Mouse (Mus musculus) embryonic facial prominence, embryonic 10.5 days (tissue): ENCODE results near the gene Nupr1. TPM values are rescaled to one million over a fixed set of nuclear protein-coding genes. Genes with fewer than 3 reads are reported as not detected.

Source experiments
- DNase-seq: peaks from one replicate; pipeline ENCODE4 v3.0.0-alpha.2; 2017; ENCODE audit warnings: low spot score
- H3K27ac ChIP-seq: fragments of 300-500 bp; sonication (generic); replicated peaks from 2 replicates; pipeline ENCODE4 v1.5.1; 2016; ENCODE audit warnings: mild to moderate bottlenecking
- H3K27me3 ChIP-seq: fragments of 300-500 bp; sonication (generic); replicated peaks from 2 replicates; pipeline ENCODE4 v1.6.1; 2016; ENCODE audit warnings: low read depth, mild to moderate bottlenecking; ENCODE audit not compliant: poor library complexity, severe bottlenecking
- H3K36me3 ChIP-seq: fragments of 300-500 bp; sonication (generic); replicated peaks from 2 replicates; pipeline ENCODE4 v1.6.1; 2016; ENCODE audit warnings: mild to moderate bottlenecking, moderate library complexity
- H3K4me1 ChIP-seq: fragments of 300-500 bp; sonication (generic); 2 replicates; pipeline ENCODE4 v1.6.1; 2016
- H3K4me3 ChIP-seq: fragments of 300-500 bp; sonication (generic); 2 replicates; pipeline ENCODE4 v1.5.1; 2016; ENCODE audit warnings: mild to moderate bottlenecking, moderate library complexity
- H3K9me3 ChIP-seq: fragments of 300-500 bp; sonication (generic); 2 replicates; pipeline ENCODE4 v1.6.1; 2016; ENCODE audit warnings: mild to moderate bottlenecking
- WGBS: fragments of 180-500 bp; shearing (Covaris S2); methylation state at CpG from one replicate; pipeline ENCODE4 v1.1.7; 2016; 5-methylcytosine and 5-hydroxymethylcytosine counted together
- polyA plus RNA-seq: library from polyadenylated mRNA; unstranded; fragments of >200 nt; fragmentation: Nextera tagmentation; extraction: Ambion mirVana; gene quantifications from 2 replicates; pipeline ENCODE4 v1.2.1, GENCODE M21; 2016

Gene Nupr1
- polyA plus RNA-seq, 1 experiment from 2014 or later: 1.2 TPM

GRCm38 (mm10) chr7:126612736-126613135 lies 17.9 kb downstream of the Nupr1 start:
- no peak for DNase-seq
- H3K4me3 ChIP-seq: no peak overlapping the region
- H3K4me1 ChIP-seq: no peaks in the 10 kb centered on the region
- no peaks in the 10 kb centered on the region for H3K9me3 ChIP-seq
- H3K27me3 ChIP-seq: no peaks in the 10 kb centered on the region
- H3K27ac ChIP-seq: no peak overlapping the region
- H3K36me3 ChIP-seq: no peaks in the 10 kb centered on the region
- 73% methylated on average over 3 of the region's 3 CpGs for WGBS

GRCm38 (mm10) chr7:126607796-126608195 lies 22.9 kb downstream of the Nupr1 start:
- H3K9me3 ChIP-seq: no peaks in the 10 kb centered on the region
- no peak overlapping the region for H3K4me3 ChIP-seq
- H3K27ac ChIP-seq: no peak overlapping the region
- 86% methylated on average over 5 of the region's 5 CpGs for WGBS
- H3K36me3 ChIP-seq: no peaks in the 10 kb centered on the region
- H3K27me3 ChIP-seq: no peaks in the 10 kb centered on the region
- DNase-seq: no peak
- H3K4me1 ChIP-seq: peaks cover 3% of the 10 kb centered on the region; the same call in 1 of the 2 replicates

- H3K27me3 ChIP-seq: no peaks in the 10 kb centered on the region
- no peak overlapping the region for H3K4me3 ChIP-seq
- H3K36me3 ChIP-seq: no peaks in the 10 kb centered on the region
- H3K9me3 ChIP-seq: no peaks in the 10 kb centered on the region
- no peak for DNase-seq
- H3K4me1 ChIP-seq: peaks cover 3% of the 10 kb centered on the region
- no peak overlapping the region for H3K27ac ChIP-seq
- 76% methylated on average over 3 of the region's 3 CpGs for WGBS
Observed at GRCm38 (mm10) chr7:126607064-126607463, 23.6 kb downstream of the Nupr1 start.

GRCm38 (mm10) chr7:126606611-126607010 lies 24.1 kb downstream of the Nupr1 start:
- H3K36me3 ChIP-seq: no peaks in the 10 kb centered on the region
- no peak for DNase-seq
- peaks cover 6% of the 10 kb centered on the region for H3K4me1 ChIP-seq
- H3K4me3 ChIP-seq: no peak overlapping the region
- no peaks in the 10 kb centered on the region for H3K27me3 ChIP-seq
- no peaks in the 10 kb centered on the region for H3K9me3 ChIP-seq
- no peak overlapping the region for H3K27ac ChIP-seq
- WGBS: 85% methylated on average over 5 of the region's 5 CpGs

GRCm38 (mm10) chr7:126602650-126603049 lies 28.0 kb downstream of the Nupr1 start:
- Histone ChIP-seq H3K4me1 (peaks cover 9% of the 10 kb centered on the region), H3K27ac (no peak overlapping the region), H3K4me3 (no peak overlapping the region), H3K36me3 (no peaks in the 10 kb centered on the region), H3K9me3 (no peaks in the 10 kb centered on the region), H3K27me3 (no peaks in the 10 kb centered on the region)
- DNase-seq: no peak
- 86% methylated on average over 3 of the region's 3 CpGs for WGBS

- 41% methylated on average over 5 of the region's 5 CpGs for WGBS
- 0 out of 2 replicates have a peak overlapping the region, but pooled peaks have one; percentile 6 for H3K27ac ChIP-seq
- H3K4me3 ChIP-seq: no peak overlapping the region
- DNase-seq: no peak
- H3K27me3 ChIP-seq: no peaks in the 10 kb centered on the region
- no peaks in the 10 kb centered on the region for H3K9me3 ChIP-seq
- peaks cover 6% of the 10 kb centered on the region for H3K4me1 ChIP-seq
- no peaks in the 10 kb centered on the region for H3K36me3 ChIP-seq
Observed at GRCm38 (mm10) chr7:126601896-126602295, 28.8 kb downstream of the Nupr1 start.

- WGBS: 82% methylated on average over 6 of the region's 6 CpGs
- Histone ChIP-seq H3K27me3 (no peaks in the 10 kb centered on the region), H3K9me3 (no peaks in the 10 kb centered on the region), H3K36me3 (no peaks in the 10 kb centered on the region), H3K4me1 (peaks cover 6% of the 10 kb centered on the region; the same call in 1 of the 2 replicates), H3K4me3 (no peak overlapping the region), H3K27ac (no peak overlapping the region)
- DNase-seq: no peak
Observed at GRCm38 (mm10) chr7:126598919-126599318, 31.7 kb downstream of the Nupr1 start.

- Histone ChIP-seq H3K4me1 (0 out of 2 replicates have a peak, but pooled peaks cover under 1% of the 10 kb centered on the region), H3K27me3 (peaks cover 4% of the 10 kb centered on the region; the same call in 1 of the 2 replicates), H3K36me3 (no peaks in the 10 kb centered on the region), H3K4me3 (no peak overlapping the region), H3K27ac (no peak overlapping the region), H3K9me3 (no peaks in the 10 kb centered on the region)
- no peak for DNase-seq
- 73% methylated on average over 6 of the region's 6 CpGs for WGBS
Observed at GRCm38 (mm10) chr7:126596414-126596813, 34.2 kb downstream of the Nupr1 start.

GRCm38 (mm10) chr7:126595890-126596289 lies 34.8 kb downstream of the Nupr1 start:
- Histone ChIP-seq H3K4me3 (no peak overlapping the region), H3K27me3 (peaks cover 4% of the 10 kb centered on the region; the same call in 1 of the 2 replicates), H3K27ac (no peak overlapping the region), H3K9me3 (no peaks in the 10 kb centered on the region), H3K36me3 (no peaks in the 10 kb centered on the region), H3K4me1 (no peaks in the 10 kb centered on the region)
- 86% methylated on average over 5 of the region's 5 CpGs for WGBS
- DNase-seq: no peak

- Histone ChIP-seq H3K36me3 (no peaks in the 10 kb centered on the region), H3K9me3 (no peaks in the 10 kb centered on the region), H3K27me3 (peaks cover 4% of the 10 kb centered on the region; the same call in 1 of the 2 replicates), H3K4me3 (no peak within 1 kb of the TSS), H3K4me1 (no peaks in the 10 kb centered on the region), H3K27ac (no peak within 1 kb of the TSS)
- 85% methylated on average over 11 of the region's 11 CpGs for WGBS
- DNase-seq: no peak
Observed at GRCm38 (mm10) chr7:126594862-126595561, 35.6 kb downstream of the Nupr1 start, which contains the start of gene Il27. Gene Il27 (minus strand): TSS chr7:126594941.

- WGBS: 4% methylated on average over 16 of the region's 16 CpGs
- Histone ChIP-seq H3K27me3 (peaks cover 45% of the 10 kb centered on the region), H3K4me1 (peaks cover 26% of the 10 kb centered on the region), H3K4me3 (peak overlapping the region; percentile 45), H3K27ac (peak overlapping the region; percentile 71), H3K36me3 (no peaks in the 10 kb centered on the region), H3K9me3 (no peaks in the 10 kb centered on the region)
- peak; percentile 85 for DNase-seq
Observed at GRCm38 (mm10) chr7:126587779-126588178, 42.9 kb downstream of the Nupr1 start.

- H3K27me3 ChIP-seq: peaks cover 45% of the 10 kb centered on the region
- H3K27ac ChIP-seq: no peak overlapping the region
- peaks cover 35% of the 10 kb centered on the region for H3K4me1 ChIP-seq
- 66% methylated on average over 8 of the region's 8 CpGs for WGBS
- H3K36me3 ChIP-seq: no peaks in the 10 kb centered on the region
- DNase-seq: no peak
- H3K4me3 ChIP-seq: no peak overlapping the region
- no peaks in the 10 kb centered on the region for H3K9me3 ChIP-seq
Observed at GRCm38 (mm10) chr7:126586839-126587238, 43.8 kb downstream of the Nupr1 start.

GRCm38 (mm10) chr7:126585717-126586116 lies 44.9 kb downstream of the Nupr1 start, which contains the start of gene Cln3:
Gene Cln3 (minus strand): TSS chr7:126585817.
- Histone ChIP-seq H3K36me3 (no peaks in the 10 kb centered on the region), H3K9me3 (no peaks in the 10 kb centered on the region), H3K27ac (no peak within 1 kb of the TSS), H3K27me3 (peaks cover 45% of the 10 kb centered on the region), H3K4me1 (peaks cover 36% of the 10 kb centered on the region), H3K4me3 (no peak within 1 kb of the TSS)
- WGBS: 76% methylated on average over 6 of the region's 6 CpGs
- no peak for DNase-seq
